Mouse (Mus musculus) testis, adult 2 months (tissue): ENCODE results near the gene Cep78.
"Not testable (repeated sequence)": the region's sequence is repeated elsewhere in the genome, so short reads cannot be mapped to it uniquely, and the experiment has no call there.

Source experiments
- CTCF ChIP-seq: fragments of 200-500 bp; IDR thresholded peaks from 2 replicates; pipeline ENCODE4 v1.5.1; 2012; ENCODE audit warnings: low read depth, mild to moderate bottlenecking, inconsistent platforms, low read length, moderate library complexity; ENCODE audit not compliant: control insufficient read depth, insufficient read depth, insufficient replicate concordance
- POLR2A ChIP-seq: fragments of 200-500 bp; IDR thresholded peaks from 2 replicates; pipeline ENCODE4 v1.6.1; 2012; ENCODE audit warnings: low read depth, mild to moderate bottlenecking, inconsistent platforms, low read length, moderate library complexity; ENCODE audit not compliant: control insufficient read depth

DNA sequence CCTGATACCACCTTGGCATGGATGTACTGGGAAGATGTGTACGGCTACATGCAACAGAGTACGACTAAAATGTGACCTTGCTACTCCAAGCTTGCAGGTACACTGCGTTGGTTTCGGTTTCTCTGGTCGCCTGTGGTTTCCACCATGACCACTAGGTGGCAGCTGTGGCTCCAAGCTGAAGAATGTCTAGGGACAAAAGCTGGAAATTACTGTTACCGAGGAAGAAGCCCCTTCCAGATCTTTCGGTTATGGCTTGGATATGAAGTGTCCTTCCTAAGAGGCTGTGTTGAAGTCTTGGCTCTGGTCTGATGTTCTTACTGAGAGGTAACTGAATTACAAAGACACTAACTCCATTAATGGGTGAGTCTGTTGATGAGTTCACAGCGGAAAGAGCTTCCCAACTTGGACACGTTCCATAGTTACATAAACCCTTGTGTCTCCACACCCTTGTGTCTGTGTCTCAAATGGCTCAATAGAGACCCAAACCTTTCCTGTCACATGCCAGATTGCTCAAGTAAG, 44.5 kb upstream of the Cep78 start:
- TF ChIP-seq CTCF, POLR2A: not testable (repeated sequence)
